Mouse (Mus musculus): Measurements from ENCODE around the gene Car11. TPM values are rescaled to one million over a fixed set of nuclear protein-coding genes. Genes with fewer than 3 reads are reported as not detected.
A peak's percentile ranks its signal among the peaks of the same experiment; 100 is the strongest.

Gene Car11
- polyA plus RNA-seq, 1 experiment from 2014 or later, result 7.3 TPM

DNA sequence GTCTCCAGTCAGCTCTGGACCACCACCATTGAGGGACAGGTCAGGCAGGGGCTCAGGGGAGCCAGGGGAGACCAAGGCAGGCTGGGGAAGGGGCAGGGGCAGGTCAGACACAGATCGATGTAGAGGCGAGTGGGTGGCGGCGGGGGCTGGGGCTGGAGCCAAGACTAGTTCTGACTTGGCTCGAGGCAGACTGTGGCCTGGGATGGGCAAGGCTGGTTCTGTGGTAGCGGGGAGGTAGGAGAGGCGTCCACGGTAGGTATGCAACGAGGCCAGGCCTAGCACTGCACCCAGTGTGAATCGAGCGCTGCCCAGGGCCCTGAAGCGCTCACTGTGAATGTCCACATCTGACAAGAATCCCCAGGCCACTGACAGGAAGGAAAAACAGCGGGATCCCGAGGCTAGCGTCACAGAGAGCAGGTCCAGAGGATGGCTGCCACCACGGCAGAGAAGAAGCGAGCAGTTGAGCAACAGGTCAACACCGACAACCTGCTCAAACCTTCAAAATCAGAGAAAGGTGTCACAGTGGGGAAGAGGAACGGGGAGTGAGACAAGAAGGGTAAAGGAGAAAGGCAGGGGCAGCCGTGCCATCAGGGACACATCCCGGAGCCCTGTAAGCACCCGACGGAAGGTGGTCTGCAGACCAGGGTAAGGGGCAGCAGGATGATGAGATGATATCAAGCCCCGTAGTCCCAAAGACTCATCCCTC, 11.8 kb downstream of the Car11 start:
- no peak for ATAC-seq (replicated peaks; ENCODE audit: low FRiP score, low TSS enrichment, low read depth)
- 91% methylated on average over 24 of the region's 24 CpGs for WGBS
- Histone ChIP-seq H3K9ac (ENCODE audit: low read length) (no peak overlapping the region), H3K4me2 (ENCODE audit: low read length) (no peak overlapping the region), H3K27ac (ENCODE audit: low read depth) (no peak overlapping the region), H3K4me3 (ENCODE audit: low read depth, low read length) (no peak overlapping the region), H3K27me3 (replicated peaks; ENCODE audit: control insufficient read depth, insufficient read depth, low read length) (no peaks in the 10 kb centered on the region), H3K36me3 (ENCODE audit: control insufficient read depth, insufficient read depth, low read length) (peaks cover 43% of the 10 kb centered on the region), H3K4me1 (replicated peaks; ENCODE audit: control insufficient read depth, insufficient read depth, low read length) (peaks cover 37% of the 10 kb centered on the region), H3K9me3 (ENCODE audit: control insufficient read depth, low read length) (no peaks in the 10 kb centered on the region)
- no peak for DNase-seq (ENCODE audit: low spot score)

DNA sequence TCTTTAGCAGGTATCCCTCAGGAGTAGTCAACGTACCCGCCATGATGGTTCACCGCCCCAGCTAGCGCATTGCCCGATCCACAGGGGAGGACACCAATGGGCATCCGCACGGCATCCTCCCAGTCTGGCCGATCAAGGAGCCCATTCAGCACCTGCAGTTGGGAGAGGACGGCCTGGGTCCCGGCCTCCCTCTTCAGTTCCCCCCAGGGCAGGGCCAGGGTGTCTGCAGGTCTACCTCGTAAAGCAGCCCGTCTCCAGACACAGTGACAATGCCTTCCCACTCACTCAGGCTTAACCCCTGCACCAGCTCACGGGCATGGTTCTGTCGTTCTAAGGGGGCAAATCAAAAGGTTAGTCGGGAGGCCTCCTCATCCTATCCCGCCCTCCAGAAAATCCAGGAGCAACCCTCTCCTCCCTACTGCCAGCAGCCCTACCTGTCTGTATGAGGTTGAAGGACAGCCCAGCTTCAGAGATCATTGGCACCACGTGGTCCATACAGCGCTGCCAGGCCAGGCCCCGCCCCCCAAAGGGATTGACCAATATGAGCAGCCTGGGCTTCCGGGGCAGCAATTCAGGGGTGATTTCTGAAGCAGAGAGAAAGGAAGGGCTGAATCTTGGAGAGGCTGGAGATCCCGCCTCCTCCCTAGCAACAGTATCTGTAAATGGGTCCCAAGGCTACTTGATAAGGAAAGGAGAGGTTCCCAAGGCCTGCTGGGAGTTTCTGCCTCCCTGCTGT, 12.5 kb downstream of the Car11 start:
- Histone ChIP-seq H3K27me3 (replicated peaks; ENCODE audit: control insufficient read depth, insufficient read depth, low read length) (no peaks in the 10 kb centered on the region), H3K9me3 (ENCODE audit: control insufficient read depth, low read length) (no peaks in the 10 kb centered on the region), H3K4me3 (ENCODE audit: low read depth, low read length) (no peak overlapping the region), H3K36me3 (ENCODE audit: control insufficient read depth, insufficient read depth, low read length) (peaks cover 43% of the 10 kb centered on the region), H3K27ac (ENCODE audit: low read depth) (peak overlapping the region; percentile 82; the same call in 1 of the 2 replicates), H3K4me1 (replicated peaks; ENCODE audit: control insufficient read depth, insufficient read depth, low read length) (peaks cover 40% of the 10 kb centered on the region), H3K4me2 (ENCODE audit: low read length) (no peak overlapping the region), H3K9ac (ENCODE audit: low read length) (no peak overlapping the region)
- peak; percentile 17 for ATAC-seq (replicated peaks; ENCODE audit: low FRiP score, low TSS enrichment, low read depth)
- 81% methylated on average over 21 of the region's 21 CpGs for WGBS
- DNase-seq (ENCODE audit: low spot score), result peak; percentile 72

DNA sequence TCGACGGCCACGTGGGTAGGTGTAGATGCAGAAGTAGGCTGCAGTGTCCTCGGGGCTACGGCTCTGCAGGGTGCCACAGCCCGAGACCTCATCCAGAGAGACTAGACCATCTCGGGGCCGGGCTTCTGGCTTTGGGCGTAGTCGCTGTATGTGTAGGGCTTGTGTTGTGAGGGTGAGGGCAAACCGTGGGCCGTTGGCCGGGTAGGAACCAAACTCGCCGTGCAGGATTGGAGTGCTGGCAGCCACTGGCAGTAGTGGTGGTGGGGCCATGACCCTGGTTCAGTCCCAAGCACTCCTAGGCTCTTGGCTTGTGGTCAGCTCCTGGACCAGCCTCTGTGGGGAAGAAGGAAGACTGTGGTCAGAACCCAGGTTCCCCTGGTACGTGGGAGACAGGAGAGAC, 13.8 kb downstream of the Car11 start:
- Histone ChIP-seq H3K27ac (ENCODE audit: low read depth) (peak overlapping the region; percentile 82; the same call in 1 of the 2 replicates), H3K9ac (ENCODE audit: low read length) (0 out of 2 replicates have a peak overlapping the region, but pooled peaks have one; percentile 1), H3K36me3 (ENCODE audit: control insufficient read depth, insufficient read depth, low read length) (peaks cover 43% of the 10 kb centered on the region), H3K9me3 (ENCODE audit: control insufficient read depth, low read length) (no peaks in the 10 kb centered on the region), H3K4me2 (ENCODE audit: low read length) (peak overlapping the region; percentile 82; the same call in 1 of the 2 replicates), H3K4me3 (ENCODE audit: low read depth, low read length) (0 out of 2 replicates have a peak overlapping the region, but pooled peaks have one; percentile 69), H3K4me1 (replicated peaks; ENCODE audit: control insufficient read depth, insufficient read depth, low read length) (peaks cover 28% of the 10 kb centered on the region), H3K27me3 (replicated peaks; ENCODE audit: control insufficient read depth, insufficient read depth, low read length) (no peaks in the 10 kb centered on the region)
- ATAC-seq (replicated peaks; ENCODE audit: low FRiP score, low TSS enrichment, low read depth) (no peak), DNase-seq (ENCODE audit: low spot score) (no peak)
- 95% methylated on average over 16 of the region's 16 CpGs for WGBS

DNA sequence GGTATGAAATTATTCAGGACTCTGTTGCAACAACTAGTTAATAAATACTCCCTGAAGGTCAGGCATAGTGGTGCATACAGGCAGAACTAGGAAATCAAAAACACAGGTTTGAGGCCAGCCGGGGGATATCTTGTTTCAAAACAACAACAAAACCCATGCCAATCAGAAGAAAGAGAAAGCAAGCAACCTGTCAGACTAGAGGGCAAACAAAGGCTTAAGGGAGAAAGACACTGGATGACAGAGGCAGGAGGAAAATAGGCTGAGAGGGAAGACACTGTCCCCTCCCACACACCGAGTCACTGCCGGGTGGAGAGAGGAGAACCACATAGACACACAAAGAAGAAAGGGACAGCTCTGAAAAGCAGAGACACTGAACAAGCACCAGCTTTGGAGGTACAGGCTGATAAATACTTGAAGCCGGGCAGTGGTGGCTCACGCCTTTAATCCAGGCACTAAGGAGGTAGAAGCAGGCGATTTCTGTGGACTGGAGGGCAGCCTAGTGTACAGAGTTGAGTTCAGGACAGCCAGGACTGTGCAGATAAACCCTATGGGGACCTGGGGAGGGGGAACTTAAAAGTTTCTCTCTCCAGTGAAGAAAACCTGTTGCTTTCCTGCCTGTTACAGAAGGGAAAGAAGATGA, 14.4 kb downstream of the Car11 start:
- peak overlapping the region; percentile 69 for H3K4me3 ChIP-seq (ENCODE audit: low read depth, low read length)
- H3K27me3 ChIP-seq (replicated peaks; ENCODE audit: control insufficient read depth, insufficient read depth, low read length), result no peaks in the 10 kb centered on the region
- WGBS, result 81% methylated on average over 6 of the region's 6 CpGs
- peaks cover 45% of the 10 kb centered on the region for H3K36me3 ChIP-seq (ENCODE audit: control insufficient read depth, insufficient read depth, low read length)
- no peak overlapping the region; the same call in 1 of the 2 replicates for H3K9ac ChIP-seq (ENCODE audit: low read length)
- DNase-seq (ENCODE audit: low spot score) (no peak), ATAC-seq (replicated peaks; ENCODE audit: low FRiP score, low TSS enrichment, low read depth) (no peak)
- no peaks in the 10 kb centered on the region for H3K9me3 ChIP-seq (ENCODE audit: control insufficient read depth, low read length)
- H3K4me2 ChIP-seq (ENCODE audit: low read length), result peak overlapping the region; percentile 82
- peaks cover 27% of the 10 kb centered on the region for H3K4me1 ChIP-seq (replicated peaks; ENCODE audit: control insufficient read depth, insufficient read depth, low read length)
- H3K27ac ChIP-seq (ENCODE audit: low read depth), result peak overlapping the region; percentile 82

DNA sequence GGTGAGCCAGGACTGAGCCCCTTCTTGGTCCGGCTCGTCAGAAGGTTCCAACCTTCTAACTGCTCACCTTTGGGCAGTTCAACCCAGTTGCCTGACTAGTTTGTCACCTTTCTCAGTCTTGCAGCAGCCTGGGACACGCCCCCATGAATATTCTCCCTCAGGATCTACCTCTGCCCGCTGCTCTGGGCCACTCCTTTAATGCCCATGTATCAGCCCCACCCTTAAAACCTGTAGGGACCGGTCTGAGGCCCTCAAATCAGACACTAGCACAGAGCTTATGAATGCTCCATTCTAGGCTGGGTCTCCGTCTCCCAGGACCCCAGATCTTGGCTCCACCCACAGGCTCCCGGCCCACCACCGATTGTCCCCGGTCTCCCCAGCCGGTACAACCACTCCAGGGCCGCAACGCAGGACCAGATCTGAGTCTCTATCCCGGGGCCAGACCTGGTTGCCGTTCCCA, 15.0 kb downstream of the Car11 start:
- ATAC-seq (replicated peaks; ENCODE audit: low FRiP score, low TSS enrichment, low read depth), result peak; percentile 61
- Histone ChIP-seq H3K9me3 (ENCODE audit: control insufficient read depth, low read length) (no peaks in the 10 kb centered on the region), H3K4me1 (replicated peaks; ENCODE audit: control insufficient read depth, insufficient read depth, low read length) (peaks cover 30% of the 10 kb centered on the region), H3K4me3 (ENCODE audit: low read depth, low read length) (peak overlapping the region; percentile 69), H3K9ac (ENCODE audit: low read length) (peak overlapping the region; percentile 77), H3K36me3 (ENCODE audit: control insufficient read depth, insufficient read depth, low read length) (peaks cover 48% of the 10 kb centered on the region), H3K27ac (ENCODE audit: low read depth) (peak overlapping the region; percentile 82), H3K27me3 (replicated peaks; ENCODE audit: control insufficient read depth, insufficient read depth, low read length) (no peaks in the 10 kb centered on the region), H3K4me2 (ENCODE audit: low read length) (peak overlapping the region; percentile 82)
- 8% methylated on average over 14 of the region's 14 CpGs for WGBS
- DNase-seq (ENCODE audit: low spot score), result peak; percentile 65

DNA sequence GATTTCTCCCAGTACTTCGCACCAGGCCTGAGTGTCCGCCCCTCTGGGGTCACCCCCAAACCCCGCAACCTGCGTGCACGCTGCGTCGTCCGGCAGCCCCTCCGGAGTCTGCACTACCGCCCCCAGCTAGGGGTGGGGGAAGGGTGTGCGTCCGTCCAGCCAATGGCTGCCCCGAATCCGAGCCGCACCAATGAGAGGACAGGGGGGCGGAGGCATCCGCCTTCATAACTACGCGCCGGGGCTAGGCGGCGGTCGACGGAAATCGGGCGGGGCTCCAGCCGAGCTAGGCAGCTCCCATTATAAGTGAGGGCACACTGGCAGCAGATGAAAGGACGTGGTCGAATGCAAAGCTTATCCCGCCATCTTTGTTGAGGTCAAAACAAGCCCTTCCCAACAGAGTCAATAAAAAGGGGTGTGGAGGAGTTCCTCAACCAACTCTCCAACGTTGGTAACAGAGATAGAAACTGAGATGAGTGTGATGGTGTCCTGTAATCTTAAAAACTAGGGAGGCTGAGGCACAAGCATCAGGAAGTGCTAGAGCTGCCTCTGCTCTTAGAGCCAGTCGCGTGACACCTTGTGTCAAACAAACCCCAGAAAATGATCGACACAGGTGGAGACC, 15.6 kb downstream of the Car11 start, which contains the start of gene Rpl18:
Gene Rpl18 (plus strand): TSS at position 368 of the 619 bp plus-strand sequence.
- WGBS, result 6% methylated on average over 34 of the region's 34 CpGs
- ATAC-seq (replicated peaks; ENCODE audit: low FRiP score, low TSS enrichment, low read depth) (peak; percentile 85), DNase-seq (ENCODE audit: low spot score) (peak; percentile 94)
- H3K9me3 ChIP-seq (ENCODE audit: control insufficient read depth, low read length), result no peaks in the 10 kb centered on the region
- peaks cover 34% of the 10 kb centered on the region for H3K4me1 ChIP-seq (replicated peaks; ENCODE audit: control insufficient read depth, insufficient read depth, low read length)
- H3K27me3 ChIP-seq (replicated peaks; ENCODE audit: control insufficient read depth, insufficient read depth, low read length), result no peaks in the 10 kb centered on the region
- H3K4me3 ChIP-seq (ENCODE audit: low read depth, low read length), result peak within 1 kb of the TSS; percentile 69
- H3K9ac ChIP-seq (ENCODE audit: low read length), result peak within 1 kb of the TSS; percentile 77
- H3K4me2 ChIP-seq (ENCODE audit: low read length), result peak within 1 kb of the TSS; percentile 82
- peak within 1 kb of the TSS; percentile 82 for H3K27ac ChIP-seq (ENCODE audit: low read depth)
- peaks cover 48% of the 10 kb centered on the region for H3K36me3 ChIP-seq (ENCODE audit: control insufficient read depth, insufficient read depth, low read length)

DNA sequence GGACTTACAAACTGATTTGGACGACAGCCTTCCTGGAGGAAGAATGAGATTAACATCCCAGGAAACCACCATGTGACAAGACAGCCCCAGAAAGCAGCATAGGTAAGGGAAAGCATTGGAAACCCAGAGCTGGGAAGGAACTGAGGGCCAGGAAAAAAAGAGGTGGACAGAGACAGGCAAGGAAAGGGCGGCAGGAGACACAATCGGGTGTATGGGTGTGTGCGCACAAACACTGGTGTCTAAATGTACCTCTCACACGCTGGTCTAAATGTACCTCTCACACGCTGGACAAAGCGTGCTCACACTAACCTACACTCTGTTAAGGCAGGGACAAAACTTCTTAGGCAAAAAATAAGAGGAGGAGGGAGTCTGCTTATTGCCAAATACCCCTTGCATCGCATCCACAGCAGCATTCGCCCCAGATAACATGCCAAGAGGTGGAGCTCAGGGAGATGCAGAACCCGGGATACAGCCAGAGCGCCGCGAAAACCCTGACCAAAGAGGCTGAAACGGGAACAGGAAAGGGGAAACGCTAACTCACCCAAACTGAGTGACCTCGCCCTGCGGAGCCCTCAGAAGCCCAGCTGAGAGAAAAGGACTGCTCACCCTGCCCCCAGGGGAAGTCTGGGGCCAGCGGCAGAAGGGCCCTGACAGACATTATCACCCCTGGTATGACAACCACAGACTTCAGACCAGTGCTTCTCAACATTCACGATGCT, 16.3 kb downstream of the Car11 start:
- Histone ChIP-seq H3K27me3 (replicated peaks; ENCODE audit: control insufficient read depth, insufficient read depth, low read length) (no peaks in the 10 kb centered on the region), H3K4me3 (ENCODE audit: low read depth, low read length) (0 out of 2 replicates have a peak overlapping the region, but pooled peaks have one; percentile 69), H3K4me2 (ENCODE audit: low read length) (peak overlapping the region; percentile 82), H3K27ac (ENCODE audit: low read depth) (no peak overlapping the region), H3K4me1 (replicated peaks; ENCODE audit: control insufficient read depth, insufficient read depth, low read length) (peaks cover 34% of the 10 kb centered on the region), H3K9ac (ENCODE audit: low read length) (no peak overlapping the region), H3K36me3 (ENCODE audit: control insufficient read depth, insufficient read depth, low read length) (peaks cover 48% of the 10 kb centered on the region), H3K9me3 (ENCODE audit: control insufficient read depth, low read length) (no peaks in the 10 kb centered on the region)
- WGBS, result 82% methylated on average over 19 of the region's 19 CpGs
- no peak for DNase-seq (ENCODE audit: low spot score)
- no peak for ATAC-seq (replicated peaks; ENCODE audit: low FRiP score, low TSS enrichment, low read depth)

Data from intestine, embryonic 14.5 days (tissue).